Mouse (Mus musculus): Measurements from ENCODE around the gene Dusp3. TPM values are rescaled to one million over a fixed set of nuclear protein-coding genes. Genes with fewer than 3 reads are reported as not detected.

The Dusp3 gene
- polyA plus RNA-seq, 1 experiment from 2014 or later, result 9.3 TPM

DNA sequence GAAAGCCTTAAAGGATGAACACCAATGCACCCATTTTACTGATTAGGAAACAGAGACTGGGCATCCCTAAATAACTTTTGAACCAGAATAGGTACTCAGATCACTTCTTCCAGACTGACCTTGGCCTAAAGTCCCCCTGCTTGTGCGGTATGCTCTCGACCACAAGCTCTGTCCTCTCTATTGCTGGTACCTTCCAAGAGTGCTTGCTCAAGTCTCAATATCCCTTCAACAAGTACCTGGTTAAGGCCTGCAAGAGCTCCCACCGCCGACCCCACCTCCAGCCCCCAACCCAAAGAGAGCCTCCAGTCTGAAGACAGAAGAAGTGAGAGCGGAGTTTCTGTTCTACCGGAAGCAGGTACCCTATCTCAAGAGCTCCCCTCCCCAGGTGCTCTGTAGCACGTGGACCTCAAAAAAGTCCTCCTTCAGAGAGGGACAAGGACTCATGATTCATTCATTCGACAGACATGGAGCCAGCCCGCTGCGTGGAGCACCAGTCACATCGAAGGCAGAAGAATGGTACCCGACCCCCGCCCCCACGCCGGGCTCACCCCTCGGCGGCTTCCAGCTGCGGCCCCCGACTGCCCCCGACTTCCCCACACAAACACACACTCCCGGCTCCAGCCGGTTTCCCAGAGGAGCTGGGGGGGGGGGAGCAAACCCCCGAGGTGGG is 39.3 kb upstream of the Dusp3 start:
- ATAC-seq (ENCODE audit: low FRiP score, low read depth), result peak; percentile 42; the same call in 1 of the 2 replicates
- Histone ChIP-seq H3K4me1 (peaks cover 31% of the 10 kb centered on the region), H3K9me3 (no peaks in the 10 kb centered on the region), H3K9ac (replicated peaks) (peak overlapping the region; percentile 74), H3K4me3 (peak overlapping the region; percentile 72), H3K27me3 (peaks cover 3% of the 10 kb centered on the region; the same call in 1 of the 2 replicates), H3K4me2 (replicated peaks) (peak overlapping the region; percentile 83), H3K27ac (replicated peaks) (peak overlapping the region; percentile 91), H3K36me3 (peaks cover 17% of the 10 kb centered on the region; the same call in 1 of the 2 replicates)
- WGBS, result 4% methylated on average over 23 of the region's 23 CpGs

DNA sequence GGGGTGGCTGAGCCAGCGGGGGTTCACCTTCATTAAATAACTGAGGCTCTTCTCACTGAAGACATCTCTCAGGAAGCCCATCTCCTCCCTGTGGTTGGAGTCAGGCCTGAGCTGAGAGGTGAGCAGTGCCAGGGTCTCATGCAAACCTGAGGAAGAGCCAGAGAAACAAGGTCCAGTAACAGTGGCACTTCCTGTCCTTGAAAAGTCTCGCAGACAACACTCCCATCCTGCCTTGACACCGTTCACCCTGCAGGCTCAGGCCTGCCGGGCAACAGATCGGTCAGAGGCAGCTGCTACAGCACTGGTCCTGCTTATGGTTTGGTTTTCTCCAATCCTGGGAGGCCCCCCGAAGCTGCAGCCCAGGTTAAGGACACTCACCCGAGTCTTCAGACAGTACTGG is 38.5 kb upstream of the Dusp3 start:
- no peaks in the 10 kb centered on the region for H3K9me3 ChIP-seq
- peak overlapping the region; percentile 72 for H3K4me3 ChIP-seq
- peaks cover 31% of the 10 kb centered on the region for H3K4me1 ChIP-seq
- 35% methylated on average over 7 of the region's 7 CpGs for WGBS
- H3K9ac ChIP-seq (replicated peaks), result no peak overlapping the region
- H3K27me3 ChIP-seq, result no peaks in the 10 kb centered on the region; the same call in 1 of the 2 replicates
- H3K4me2 ChIP-seq (replicated peaks), result peak overlapping the region; percentile 83
- no peak overlapping the region for H3K27ac ChIP-seq (replicated peaks)
- peaks cover 18% of the 10 kb centered on the region for H3K36me3 ChIP-seq
- no peak for ATAC-seq (ENCODE audit: low FRiP score, low read depth)

DNA sequence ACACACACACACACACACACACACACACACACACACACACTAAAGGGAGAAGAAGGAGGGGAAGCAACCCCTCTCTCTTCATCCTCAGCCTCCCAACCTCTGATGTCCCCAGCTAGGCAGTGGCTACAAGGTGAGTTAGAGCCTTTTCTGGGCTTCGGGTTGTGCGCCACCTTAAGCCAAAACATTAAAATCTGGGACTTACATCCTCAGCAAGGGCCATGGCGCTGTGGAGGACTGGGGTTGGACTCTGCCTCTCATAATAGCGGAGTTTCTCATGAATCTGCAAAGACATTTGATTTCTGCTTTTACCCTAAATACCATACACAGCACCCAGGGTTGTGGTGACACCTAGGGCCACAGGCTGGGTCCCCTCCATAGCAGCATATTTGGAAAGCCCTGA is 38.1 kb upstream of the Dusp3 start:
- peak overlapping the region; percentile 83 for H3K4me2 ChIP-seq (replicated peaks)

DNA sequence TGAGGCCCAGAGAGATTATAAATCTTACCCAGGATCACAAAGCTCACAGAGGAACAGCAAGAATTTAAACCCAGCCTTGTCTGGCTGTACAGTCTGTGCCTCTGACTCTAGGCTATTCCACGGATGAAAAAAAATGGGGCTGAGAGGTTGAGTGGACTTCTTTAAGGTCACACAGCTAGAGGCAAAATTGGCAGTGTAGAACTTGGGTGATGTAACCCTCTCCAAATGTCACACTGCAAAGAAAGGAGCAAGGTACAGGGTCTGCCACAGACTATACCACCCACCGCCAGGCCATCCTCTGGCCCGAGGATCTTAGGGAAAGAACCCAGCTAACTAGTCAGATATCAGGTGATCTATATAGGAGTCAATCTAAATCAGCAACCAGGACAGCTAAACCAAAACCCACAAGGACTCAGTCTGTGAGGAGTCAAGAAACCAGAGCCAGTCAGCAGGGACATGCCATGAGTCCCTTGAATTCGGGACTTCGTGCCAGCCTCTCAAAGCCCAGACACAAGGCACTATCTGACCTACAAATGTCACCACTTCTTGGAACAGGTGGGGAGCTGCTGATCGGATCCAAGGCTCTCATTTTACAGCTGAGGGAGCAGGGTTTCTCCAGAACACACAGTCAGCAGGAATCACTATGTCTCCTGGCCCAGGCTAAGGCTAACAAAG is 37.4 kb upstream of the Dusp3 start:
- no peaks in the 10 kb centered on the region for H3K9me3 ChIP-seq
- no peaks in the 10 kb centered on the region for H3K27me3 ChIP-seq
- H3K4me2 ChIP-seq (replicated peaks), result no peak overlapping the region
- H3K9ac ChIP-seq (replicated peaks), result no peak overlapping the region
- no peak overlapping the region for H3K27ac ChIP-seq (replicated peaks)
- peaks cover 33% of the 10 kb centered on the region for H3K4me1 ChIP-seq
- no peak for ATAC-seq (ENCODE audit: low FRiP score, low read depth)
- peaks cover 19% of the 10 kb centered on the region for H3K36me3 ChIP-seq
- H3K4me3 ChIP-seq, result no peak overlapping the region
- 90% methylated on average over 6 of the region's 6 CpGs for WGBS

More for the DNA sequence above, 38.1 kb upstream of the Dusp3 start:
- Histone ChIP-seq H3K27me3 (no peaks in the 10 kb centered on the region), H3K36me3 (peaks cover 19% of the 10 kb centered on the region), H3K4me1 (peaks cover 31% of the 10 kb centered on the region), H3K9ac (replicated peaks) (no peak overlapping the region), H3K9me3 (no peaks in the 10 kb centered on the region), H3K4me3 (0 out of 2 replicates have a peak overlapping the region, but pooled peaks have one; percentile 4), H3K27ac (replicated peaks) (no peak overlapping the region)
- 86% methylated on average over 4 of the region's 4 CpGs for WGBS
- ATAC-seq (ENCODE audit: low FRiP score, low read depth), result no peak

DNA sequence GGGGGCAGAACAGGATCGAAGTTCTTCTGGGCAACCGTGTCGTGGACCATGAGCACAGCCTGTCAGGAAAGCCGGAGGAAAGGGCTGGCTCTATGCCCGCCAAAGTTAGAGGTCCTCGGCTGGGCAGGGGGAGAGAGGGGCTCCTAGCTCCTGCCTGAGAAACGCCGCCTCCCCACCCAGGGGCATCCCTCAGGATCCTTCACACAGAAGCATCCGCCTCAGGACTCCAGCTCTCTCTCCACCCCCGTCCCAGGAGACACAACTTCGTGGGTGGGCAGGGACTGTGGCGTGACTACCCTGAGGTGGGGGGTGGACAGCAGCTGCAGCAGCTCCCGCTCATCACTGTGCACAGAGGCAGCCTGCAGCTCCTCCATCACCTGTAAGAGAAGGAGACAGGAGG is 36.6 kb upstream of the Dusp3 start:
- Histone ChIP-seq H3K27ac (replicated peaks) (no peak overlapping the region), H3K4me3 (no peak overlapping the region), H3K9me3 (no peaks in the 10 kb centered on the region), H3K9ac (replicated peaks) (0 out of 2 replicates have a peak overlapping the region, but pooled peaks have one; percentile 31), H3K36me3 (peaks cover 21% of the 10 kb centered on the region), H3K4me2 (replicated peaks) (no peak overlapping the region), H3K4me1 (peaks cover 33% of the 10 kb centered on the region), H3K27me3 (no peaks in the 10 kb centered on the region)
- WGBS, result 80% methylated on average over 13 of the region's 13 CpGs
- no peak for ATAC-seq (ENCODE audit: low FRiP score, low read depth)

DNA sequence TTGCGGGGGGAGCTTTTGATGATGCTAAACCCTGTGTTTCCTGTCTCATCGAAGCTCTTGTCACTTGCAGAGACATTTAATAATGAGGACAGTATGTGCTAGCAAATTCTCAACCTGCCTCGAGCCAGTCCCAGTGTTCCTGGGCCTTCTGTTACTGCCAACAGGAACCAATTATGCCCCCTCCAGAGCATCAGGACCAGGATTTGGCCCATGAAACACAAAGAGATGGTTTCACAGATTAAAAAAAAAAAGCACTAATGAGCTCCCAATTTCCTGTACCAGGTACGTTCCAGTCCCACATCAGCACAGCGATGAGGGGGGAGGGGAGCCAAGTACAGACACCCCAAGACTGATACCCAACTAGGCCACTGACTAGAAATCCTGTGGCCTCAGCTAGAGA is 34.4 kb upstream of the Dusp3 start:
- Histone ChIP-seq H3K36me3 (peaks cover 40% of the 10 kb centered on the region), H3K4me3 (no peak overlapping the region), H3K4me2 (replicated peaks) (no peak overlapping the region), H3K4me1 (peaks cover 23% of the 10 kb centered on the region), H3K9ac (replicated peaks) (no peak overlapping the region), H3K9me3 (no peaks in the 10 kb centered on the region), H3K27ac (replicated peaks) (no peak overlapping the region), H3K27me3 (no peaks in the 10 kb centered on the region)
- WGBS, result 95% methylated on average over 5 of the region's 5 CpGs
- ATAC-seq (ENCODE audit: low FRiP score, low read depth), result no peak

DNA sequence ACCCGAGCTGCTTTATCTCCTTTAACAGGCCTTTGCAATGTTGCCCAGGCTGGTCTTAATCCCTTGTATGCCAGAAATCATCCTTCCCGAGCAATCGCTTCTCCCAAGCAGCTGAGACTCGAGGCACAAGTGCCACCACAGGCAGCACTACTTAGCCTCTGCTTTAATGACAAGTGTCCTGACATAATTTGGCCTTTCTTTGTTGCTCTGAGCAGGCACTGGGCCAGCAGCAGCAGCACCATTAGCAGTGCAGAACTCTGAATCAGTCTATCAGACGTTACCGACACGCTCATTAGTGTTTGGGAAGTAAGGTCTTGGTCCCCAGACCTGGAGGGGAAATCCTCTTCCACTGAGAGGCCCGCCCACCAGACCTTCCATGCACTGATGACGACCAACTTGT is 32.9 kb upstream of the Dusp3 start:
- Histone ChIP-seq H3K27ac (replicated peaks) (peak overlapping the region; percentile 25; the same call in 1 of the 2 replicates), H3K4me2 (replicated peaks) (no peak overlapping the region), H3K27me3 (no peaks in the 10 kb centered on the region), H3K4me3 (no peak overlapping the region), H3K36me3 (peaks cover 45% of the 10 kb centered on the region), H3K4me1 (peaks cover 13% of the 10 kb centered on the region), H3K9me3 (no peaks in the 10 kb centered on the region), H3K9ac (replicated peaks) (no peak overlapping the region)
- WGBS, result 80% methylated on average over 9 of the region's 9 CpGs
- ATAC-seq (ENCODE audit: low FRiP score, low read depth), result no peak

DNA sequence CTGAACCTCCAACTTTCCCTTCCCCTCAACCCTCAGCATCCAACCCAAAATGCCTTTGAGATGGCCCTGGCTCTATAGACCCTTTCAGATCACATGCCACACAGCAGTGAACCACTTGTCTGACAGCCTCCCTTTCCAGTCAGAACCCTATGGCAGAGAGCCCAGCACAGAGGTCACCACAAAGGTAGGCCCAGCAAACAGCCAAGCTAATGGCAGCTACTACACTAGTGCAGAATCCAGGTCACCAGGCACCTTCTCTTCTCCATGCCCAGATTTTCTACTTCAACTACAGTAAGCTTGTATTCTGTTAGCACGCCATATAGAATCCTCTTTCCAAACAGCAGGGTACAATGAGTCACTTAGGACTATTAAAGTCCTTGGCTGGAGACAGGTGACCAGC is 29.3 kb upstream of the Dusp3 start:
- no peak overlapping the region for H3K4me3 ChIP-seq
- 88% methylated on average over 1 of the region's 1 CpGs for WGBS
- no peaks in the 10 kb centered on the region for H3K27me3 ChIP-seq
- no peak overlapping the region; the same call in 1 of the 2 replicates for H3K27ac ChIP-seq (replicated peaks)
- H3K9me3 ChIP-seq, result no peaks in the 10 kb centered on the region
- H3K36me3 ChIP-seq, result peaks cover 58% of the 10 kb centered on the region
- peaks cover 15% of the 10 kb centered on the region; the same call in 1 of the 2 replicates for H3K4me1 ChIP-seq
- no peak overlapping the region for H3K4me2 ChIP-seq (replicated peaks)
- H3K9ac ChIP-seq (replicated peaks), result no peak overlapping the region
- ATAC-seq (ENCODE audit: low FRiP score, low read depth), result no peak

DNA sequence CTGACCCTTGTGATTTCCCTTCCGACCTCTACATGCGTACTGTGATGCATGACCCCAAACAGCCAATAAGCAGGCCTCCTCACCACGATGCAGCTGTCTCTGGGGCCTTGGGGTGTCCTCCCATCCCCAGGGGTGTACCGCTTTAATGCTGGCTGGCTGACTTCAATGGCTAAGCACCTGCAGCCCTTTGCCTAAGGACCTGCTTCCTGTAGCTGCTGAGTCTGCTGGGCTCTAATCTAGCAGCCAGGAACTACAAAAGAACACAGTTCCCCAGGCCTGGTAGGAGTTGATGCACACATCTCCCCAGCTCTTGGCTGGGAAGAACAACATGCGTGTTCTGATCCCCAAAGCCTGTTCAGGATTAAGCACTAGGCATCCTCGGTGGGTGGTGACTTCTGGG is 28.7 kb upstream of the Dusp3 start:
- no peak overlapping the region for H3K9ac ChIP-seq (replicated peaks)
- no peaks in the 10 kb centered on the region for H3K9me3 ChIP-seq
- no peaks in the 10 kb centered on the region for H3K27me3 ChIP-seq
- H3K4me3 ChIP-seq, result no peak overlapping the region
- 59% methylated on average over 6 of the region's 6 CpGs for WGBS
- no peak overlapping the region; the same call in 1 of the 2 replicates for H3K27ac ChIP-seq (replicated peaks)
- ATAC-seq (ENCODE audit: low FRiP score, low read depth), result no peak
- H3K36me3 ChIP-seq, result peaks cover 63% of the 10 kb centered on the region
- H3K4me1 ChIP-seq, result peaks cover 17% of the 10 kb centered on the region
- H3K4me2 ChIP-seq (replicated peaks), result no peak overlapping the region

DNA sequence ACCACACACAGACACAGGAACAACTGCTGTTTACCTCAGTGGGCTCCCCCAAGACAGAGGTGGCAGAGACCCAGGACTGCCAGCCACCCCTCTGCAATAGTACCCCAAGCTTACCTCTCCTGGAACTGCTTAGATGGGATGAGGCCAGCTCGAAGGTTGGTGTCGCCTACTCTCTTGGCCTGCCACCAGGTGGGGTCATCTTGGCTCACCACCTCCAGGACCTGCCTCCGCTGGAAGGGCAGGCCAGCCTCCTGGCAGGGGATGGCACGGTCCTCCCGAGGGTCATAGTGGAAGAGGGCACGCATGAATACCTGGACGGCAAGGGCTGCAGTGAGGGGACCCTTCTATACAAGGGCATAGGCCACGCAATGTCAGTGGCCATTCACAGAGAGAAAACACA is 26.4 kb upstream of the Dusp3 start:
- Histone ChIP-seq H3K27me3 (no peaks in the 10 kb centered on the region), H3K36me3 (peaks cover 79% of the 10 kb centered on the region), H3K4me3 (no peak overlapping the region), H3K9me3 (no peaks in the 10 kb centered on the region), H3K4me2 (replicated peaks) (no peak overlapping the region), H3K27ac (replicated peaks) (no peak overlapping the region), H3K4me1 (peaks cover 24% of the 10 kb centered on the region), H3K9ac (replicated peaks) (no peak overlapping the region)
- no peak for ATAC-seq (ENCODE audit: low FRiP score, low read depth)
- WGBS, result 88% methylated on average over 8 of the region's 8 CpGs

DNA sequence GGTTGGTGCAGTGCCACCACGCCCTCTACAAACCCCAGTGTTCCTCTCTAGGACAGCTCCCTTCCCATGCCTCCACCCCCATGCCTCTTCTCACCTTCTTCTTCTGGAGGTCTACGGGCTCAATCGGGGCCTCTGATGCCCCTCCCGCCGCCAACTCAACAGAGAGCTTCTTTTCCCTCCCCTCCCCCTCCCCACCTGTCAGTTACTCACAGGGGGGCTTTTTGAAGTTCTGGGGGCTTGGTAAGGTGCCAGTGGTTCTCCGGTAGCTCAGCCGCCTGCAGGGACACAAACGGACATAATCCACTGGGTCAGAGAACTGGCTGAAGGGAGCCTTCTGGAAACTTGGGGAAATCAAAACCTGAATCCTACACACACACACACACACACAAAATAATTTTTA is 24.7 kb upstream of the Dusp3 start:
- Histone ChIP-seq H3K27me3 (no peaks in the 10 kb centered on the region), H3K9me3 (no peaks in the 10 kb centered on the region), H3K4me3 (no peak overlapping the region), H3K9ac (replicated peaks) (no peak overlapping the region), H3K4me2 (replicated peaks) (no peak overlapping the region), H3K36me3 (peaks cover 76% of the 10 kb centered on the region), H3K27ac (replicated peaks) (no peak overlapping the region), H3K4me1 (peaks cover 29% of the 10 kb centered on the region)
- no peak for ATAC-seq (ENCODE audit: low FRiP score, low read depth)
- 88% methylated on average over 8 of the region's 8 CpGs for WGBS

DNA sequence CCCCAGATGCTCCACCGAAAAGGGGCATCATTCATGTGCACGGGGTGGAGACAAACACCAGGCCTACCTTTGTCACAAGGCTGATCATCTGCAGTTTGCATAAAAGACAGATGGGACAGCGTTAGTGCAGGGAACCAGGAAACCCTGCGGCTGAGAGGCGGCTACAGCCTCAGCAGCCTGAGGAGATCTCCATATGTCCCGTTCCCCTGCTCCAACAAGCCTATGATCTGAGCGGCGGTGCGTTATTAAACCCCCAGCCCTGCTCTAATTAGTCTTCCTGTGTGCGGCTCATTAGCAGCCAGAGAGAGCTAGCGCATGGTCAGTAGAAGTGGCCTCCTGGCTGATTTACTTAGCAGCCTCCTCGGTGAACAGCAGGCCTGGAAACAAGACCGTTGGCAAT is 23.3 kb upstream of the Dusp3 start:
- Histone ChIP-seq H3K4me2 (replicated peaks) (no peak overlapping the region), H3K9ac (replicated peaks) (no peak overlapping the region), H3K9me3 (no peaks in the 10 kb centered on the region), H3K27me3 (no peaks in the 10 kb centered on the region), H3K4me1 (peaks cover 30% of the 10 kb centered on the region), H3K27ac (replicated peaks) (peak overlapping the region; percentile 76), H3K36me3 (peaks cover 75% of the 10 kb centered on the region), H3K4me3 (no peak overlapping the region)
- 61% methylated on average over 13 of the region's 13 CpGs for WGBS
- peak; percentile 30; the same call in 1 of the 2 replicates for ATAC-seq (ENCODE audit: low FRiP score, low read depth)

All from midbrain, embryonic 12.5 days (tissue).